Mouse (Mus musculus): Measurements from ENCODE around the gene Rif1. TPM values are rescaled to one million over a fixed set of nuclear protein-coding genes. Genes with fewer than 3 reads are reported as not detected.
"Not testable (repeated sequence)": the region's sequence is repeated elsewhere in the genome, so short reads cannot be mapped to it uniquely, and the experiment has no call there.

Rif1 gene
- total and polyA plus RNA-seq, 3 experiments = 19.3 to 193 (median 145) TPM

DNA sequence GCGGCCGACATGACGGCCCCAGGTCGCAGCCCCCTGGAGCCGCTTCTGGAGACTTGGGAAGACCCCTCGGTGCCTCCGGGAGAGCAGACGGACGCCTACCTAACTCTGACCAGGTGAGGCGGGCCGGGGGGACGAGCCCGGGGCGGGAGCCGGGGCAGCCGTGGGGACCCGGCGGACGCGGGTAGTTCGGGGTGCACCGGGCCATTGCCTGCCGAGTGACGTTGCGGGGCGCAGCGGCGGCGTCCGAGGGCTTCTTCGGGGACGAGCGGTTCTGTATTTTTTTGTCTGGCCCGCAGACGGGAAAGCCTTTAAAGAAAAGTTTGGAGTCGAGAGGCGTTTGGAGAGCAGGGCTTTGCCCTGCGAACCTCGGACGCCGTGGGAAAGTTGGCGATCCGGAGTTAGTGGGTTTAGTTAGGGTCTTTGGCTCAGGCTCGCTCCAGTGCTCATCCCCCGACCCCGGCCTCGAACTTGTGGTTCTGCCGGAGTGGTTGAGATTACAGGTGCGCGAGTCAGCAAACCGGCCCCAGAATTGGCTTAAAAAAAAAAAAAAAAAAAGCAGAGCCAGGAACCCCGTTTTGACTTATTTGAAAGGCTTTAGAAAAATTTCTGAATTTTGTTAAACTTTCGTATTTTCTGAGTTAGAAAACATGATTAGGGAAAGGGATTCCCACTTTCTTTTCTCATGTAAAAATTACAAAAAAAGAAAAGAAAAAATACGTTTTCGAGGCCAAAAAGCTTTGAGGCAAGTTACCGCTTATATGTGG, 691 bp downstream of the Rif1 start:
- Histone ChIP-seq H3K27me3 (ENCODE audit: insufficient read depth, low read length) (peaks cover 9% of the 10 kb centered on the region), H3K4me3 (ENCODE audit: low read depth, low read length) (peak overlapping the region; percentile 88), H3K9me3 (replicated peaks) (no peaks in the 10 kb centered on the region), H3K4me1 (ENCODE audit: insufficient read depth, low read depth, low read length) (peaks cover 19% of the 10 kb centered on the region), H3K36me3 (replicated peaks) (peaks cover 35% of the 10 kb centered on the region)
- ATAC-seq (ENCODE audit: extremely low read depth, insufficient number of reproducible peaks, low FRiP score, poor library complexity, severe bottlenecking) (no peak), DNase-seq (ENCODE audit: low spot score) (peak; percentile 4)
- TF ChIP-seq TAL1 (conservative IDR thresholded peaks at IDR 0.05; ENCODE audit: low read depth, low read length) (no peak), GATA1 (IDR thresholded peaks at IDR 0.05; ENCODE audit: borderline replicate concordance, low read length) (no peak), CTCF (IDR thresholded peaks at IDR 0.05; ENCODE audit: low read depth, low read length) (no peak), GATA2 (IDR thresholded peaks at IDR 0.05; ENCODE audit: borderline replicate concordance, low read depth, low read length) (no peak), POLR2AphosphoS5 (IDR thresholded peaks at IDR 0.05; ENCODE audit: insufficient replicate concordance, low read depth, low read length) (no peak)

DNA sequence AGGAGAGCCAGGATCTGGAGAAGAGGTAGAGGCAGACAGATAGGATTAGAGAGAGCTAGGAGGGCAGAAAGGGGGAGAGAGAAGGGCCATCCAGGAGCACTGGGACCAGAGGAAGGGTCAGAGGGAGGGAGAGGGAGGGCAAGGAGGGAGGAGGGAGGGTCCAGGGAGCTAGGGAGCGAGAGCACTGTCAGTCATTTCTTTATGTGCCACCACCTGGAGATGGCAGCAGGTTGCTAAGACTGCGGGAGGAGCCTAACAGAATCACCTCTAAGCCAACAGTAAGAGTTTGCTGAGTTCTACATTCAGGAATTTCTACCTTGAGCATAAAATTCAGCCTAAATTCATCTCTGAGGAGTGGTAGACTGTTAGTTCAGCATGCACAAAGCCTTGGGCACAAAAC, 6.0 kb downstream of the Rif1 start:
- H3K36me3 ChIP-seq (replicated peaks) = peaks cover 82% of the 10 kb centered on the region
- no peak for ATAC-seq (ENCODE audit: extremely low read depth, insufficient number of reproducible peaks, low FRiP score, poor library complexity, severe bottlenecking)
- no peak for DNase-seq (ENCODE audit: low spot score)
- TF ChIP-seq TAL1 (conservative IDR thresholded peaks at IDR 0.05; ENCODE audit: low read depth, low read length) = no peak
- TF ChIP-seq POLR2AphosphoS5 (IDR thresholded peaks at IDR 0.05; ENCODE audit: insufficient replicate concordance, low read depth, low read length) = no peak
- no peak for TF ChIP-seq GATA1 (IDR thresholded peaks at IDR 0.05; ENCODE audit: borderline replicate concordance, low read length)
- TF ChIP-seq GATA2 (IDR thresholded peaks at IDR 0.05; ENCODE audit: borderline replicate concordance, low read depth, low read length) = no peak
- TF ChIP-seq CTCF (IDR thresholded peaks at IDR 0.05; ENCODE audit: low read depth, low read length) = no peak
- no peaks in the 10 kb centered on the region for H3K9me3 ChIP-seq (replicated peaks)
- H3K4me3 ChIP-seq (ENCODE audit: low read depth, low read length) = no peak overlapping the region
- H3K4me1 ChIP-seq (ENCODE audit: insufficient read depth, low read depth, low read length) = peaks cover 19% of the 10 kb centered on the region
- H3K27me3 ChIP-seq (ENCODE audit: insufficient read depth, low read length) = no peaks in the 10 kb centered on the region

DNA sequence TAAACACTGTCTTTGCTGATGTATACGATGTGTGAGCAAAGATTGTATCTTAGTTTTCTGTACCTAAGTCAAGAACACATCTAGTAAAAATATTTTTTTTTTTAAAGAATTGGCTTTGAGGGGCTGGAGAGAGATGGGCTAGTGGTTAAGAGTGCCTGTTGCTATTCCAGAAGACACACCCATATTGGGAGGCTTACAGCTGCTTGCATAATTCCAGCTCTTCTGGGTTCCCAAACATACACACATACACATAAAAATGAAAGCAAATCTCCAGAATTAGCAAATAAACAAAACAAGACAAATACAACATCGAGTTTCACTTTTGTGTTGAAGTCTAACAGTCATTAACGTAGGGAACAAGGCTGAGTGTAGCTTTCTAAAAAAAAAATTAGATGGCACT, 11.4 kb downstream of the Rif1 start:
- Histone ChIP-seq H3K36me3 (replicated peaks) (peaks cover 88% of the 10 kb centered on the region), H3K9me3 (replicated peaks) (no peaks in the 10 kb centered on the region), H3K4me1 (ENCODE audit: insufficient read depth, low read depth, low read length) (peaks cover 4% of the 10 kb centered on the region; the same call in 1 of the 2 replicates), H3K4me3 (ENCODE audit: low read depth, low read length) (no peak overlapping the region), H3K27me3 (ENCODE audit: insufficient read depth, low read length) (no peaks in the 10 kb centered on the region)
- ATAC-seq (ENCODE audit: extremely low read depth, insufficient number of reproducible peaks, low FRiP score, poor library complexity, severe bottlenecking) (no peak), DNase-seq (ENCODE audit: low spot score) (no peak)
- no peak for TF ChIP-seq POLR2AphosphoS5 (IDR thresholded peaks at IDR 0.05; ENCODE audit: insufficient replicate concordance, low read depth, low read length)

DNA sequence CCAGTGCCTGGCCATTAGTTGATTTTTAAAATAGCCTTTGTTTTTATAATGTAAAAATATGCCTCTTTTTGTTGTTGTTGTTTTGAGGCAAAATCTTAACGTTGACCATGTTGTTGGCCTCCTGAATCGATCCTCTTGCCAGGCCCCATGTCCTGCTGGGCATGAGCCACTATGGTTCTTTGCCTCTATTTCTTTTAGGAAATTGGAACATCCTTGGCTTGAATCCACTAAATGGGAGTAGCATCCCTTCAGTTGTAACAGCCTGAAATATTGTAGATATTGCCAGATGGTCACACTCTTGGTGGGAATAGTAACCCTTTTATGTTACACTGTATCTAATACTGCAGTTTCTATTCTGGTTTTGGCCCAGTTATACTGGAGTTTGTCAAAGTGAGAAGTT, 11.9 kb downstream of the Rif1 start:
- DNase-seq (ENCODE audit: low spot score) (no peak), ATAC-seq (ENCODE audit: extremely low read depth, insufficient number of reproducible peaks, low FRiP score, poor library complexity, severe bottlenecking) (no peak)
- Histone ChIP-seq H3K9me3 (replicated peaks) (no peaks in the 10 kb centered on the region), H3K4me3 (ENCODE audit: low read depth, low read length) (no peak overlapping the region), H3K4me1 (ENCODE audit: insufficient read depth, low read depth, low read length) (peaks cover 4% of the 10 kb centered on the region; the same call in 1 of the 2 replicates), H3K36me3 (replicated peaks) (peaks cover 88% of the 10 kb centered on the region), H3K27me3 (ENCODE audit: insufficient read depth, low read length) (no peaks in the 10 kb centered on the region)
- TF ChIP-seq POLR2AphosphoS5 (IDR thresholded peaks at IDR 0.05; ENCODE audit: insufficient replicate concordance, low read depth, low read length) (no peak), TAL1 (conservative IDR thresholded peaks at IDR 0.05; ENCODE audit: low read depth, low read length) (no peak), CTCF (IDR thresholded peaks at IDR 0.05; ENCODE audit: low read depth, low read length) (no peak), GATA1 (IDR thresholded peaks at IDR 0.05; ENCODE audit: borderline replicate concordance, low read length) (no peak), GATA2 (IDR thresholded peaks at IDR 0.05; ENCODE audit: borderline replicate concordance, low read depth, low read length) (no peak)

DNA sequence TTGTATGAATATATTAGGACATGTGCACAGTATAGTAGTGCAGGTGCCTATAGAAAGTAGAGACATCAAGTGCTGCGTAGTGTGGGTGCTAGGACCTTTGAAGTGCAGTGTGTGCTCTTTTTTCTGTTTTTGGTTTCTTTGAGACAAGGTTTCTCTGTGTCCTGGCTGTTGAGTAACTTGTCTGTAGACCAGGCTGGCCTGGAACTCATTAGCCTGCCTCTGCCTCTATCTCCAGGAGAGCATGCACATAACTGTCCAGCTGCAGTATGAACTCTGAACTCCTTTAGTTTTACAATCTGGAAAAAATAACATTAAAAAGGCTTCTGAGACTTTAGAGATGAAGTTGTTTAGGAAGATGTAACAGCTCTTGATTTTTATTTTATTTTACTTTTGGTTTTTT, 41.5 kb downstream of the Rif1 start:
- TF ChIP-seq CTCF (IDR thresholded peaks at IDR 0.05; ENCODE audit: low read depth, low read length) (no peak), POLR2AphosphoS5 (IDR thresholded peaks at IDR 0.05; ENCODE audit: insufficient replicate concordance, low read depth, low read length) (no peak), GATA1 (IDR thresholded peaks at IDR 0.05; ENCODE audit: borderline replicate concordance, low read length) (no peak), TAL1 (conservative IDR thresholded peaks at IDR 0.05; ENCODE audit: low read depth, low read length) (no peak), GATA2 (IDR thresholded peaks at IDR 0.05; ENCODE audit: borderline replicate concordance, low read depth, low read length) (no peak)
- peaks cover 10% of the 10 kb centered on the region; the same call in 1 of the 2 replicates for H3K4me1 ChIP-seq (ENCODE audit: insufficient read depth, low read depth, low read length)
- no peaks in the 10 kb centered on the region for H3K27me3 ChIP-seq (ENCODE audit: insufficient read depth, low read length)
- ATAC-seq (ENCODE audit: extremely low read depth, insufficient number of reproducible peaks, low FRiP score, poor library complexity, severe bottlenecking) (no peak; the same call in 1 of the 2 replicates), DNase-seq (ENCODE audit: low spot score) (no peak)
- no peaks in the 10 kb centered on the region for H3K9me3 ChIP-seq (replicated peaks)
- H3K36me3 ChIP-seq (replicated peaks) = peaks cover 94% of the 10 kb centered on the region
- H3K4me3 ChIP-seq (ENCODE audit: low read depth, low read length) = no peak overlapping the region

DNA sequence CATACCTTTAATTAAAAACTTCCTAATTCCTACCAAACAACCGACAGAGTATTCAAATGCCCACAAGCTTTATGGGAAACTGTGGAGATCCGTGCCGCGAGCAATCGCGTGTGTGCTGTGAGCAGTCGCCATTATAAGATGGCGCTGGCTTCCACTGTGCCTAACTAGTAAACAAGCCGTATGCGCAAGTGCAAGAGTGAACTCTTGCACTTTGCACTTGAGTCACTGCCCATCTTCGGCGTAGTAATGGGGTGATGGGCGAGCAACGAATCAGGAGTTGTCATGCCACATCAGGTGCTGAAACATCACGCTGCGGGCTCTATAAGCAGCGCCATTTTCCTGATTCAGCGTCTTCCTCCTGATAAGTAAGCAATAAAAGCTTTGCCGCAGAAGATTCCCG, 58.7 kb downstream of the Rif1 start:
- ATAC-seq (ENCODE audit: extremely low read depth, insufficient number of reproducible peaks, low FRiP score, poor library complexity, severe bottlenecking); DNase-seq (ENCODE audit: low spot score); H3K4me1 ChIP-seq (ENCODE audit: insufficient read depth, low read depth, low read length): not testable (repeated sequence)

DNA sequence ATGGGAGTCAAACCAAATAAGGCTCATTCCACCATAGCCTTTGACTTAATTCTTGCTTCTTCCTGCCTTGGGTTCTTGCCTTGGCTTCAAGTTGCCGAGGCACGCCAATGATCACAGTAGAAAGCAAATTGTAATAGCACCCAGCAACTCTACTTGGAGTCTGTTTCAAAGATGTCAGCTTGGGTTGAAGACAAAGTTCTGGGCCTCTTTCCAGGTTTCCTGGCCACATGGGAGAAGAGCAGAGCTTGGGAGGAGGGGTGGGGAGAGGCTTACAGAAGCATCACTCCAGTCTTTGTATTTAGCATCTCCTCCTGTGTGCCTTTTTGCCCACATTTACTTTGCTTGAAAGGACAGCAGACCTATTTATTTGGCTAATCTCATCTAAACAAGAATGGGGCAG, 60.7 kb downstream of the Rif1 start:
- DNase-seq (ENCODE audit: low spot score) (no peak), ATAC-seq (ENCODE audit: extremely low read depth, insufficient number of reproducible peaks, low FRiP score, poor library complexity, severe bottlenecking) (no peak)
- H3K4me1 ChIP-seq (ENCODE audit: insufficient read depth, low read depth, low read length) = no peaks in the 10 kb centered on the region
- peaks cover 8% of the 10 kb centered on the region for H3K36me3 ChIP-seq (replicated peaks)
- no peak overlapping the region for H3K4me3 ChIP-seq (ENCODE audit: low read depth, low read length)
- TF ChIP-seq GATA2 (IDR thresholded peaks at IDR 0.05; ENCODE audit: borderline replicate concordance, low read depth, low read length) = no peak
- TF ChIP-seq CTCF (IDR thresholded peaks at IDR 0.05; ENCODE audit: low read depth, low read length) = no peak
- no peaks in the 10 kb centered on the region for H3K27me3 ChIP-seq (ENCODE audit: insufficient read depth, low read length)
- no peaks in the 10 kb centered on the region for H3K9me3 ChIP-seq (replicated peaks)

More for the DNA sequence above, 58.7 kb downstream of the Rif1 start:
- H3K36me3 ChIP-seq (replicated peaks) = peaks cover 10% of the 10 kb centered on the region
- H3K4me3 ChIP-seq (ENCODE audit: low read depth, low read length); H3K9me3 ChIP-seq (replicated peaks); H3K27me3 ChIP-seq (ENCODE audit: insufficient read depth, low read length): not testable (repeated sequence)

Measured in G1E (cell line).